Mouse (Mus musculus): ENCODE results near the gene Shisa2. TPM values are rescaled to one million over a fixed set of nuclear protein-coding genes. Genes with fewer than 3 reads are reported as not detected.

Gene Shisa2
- polyA plus RNA-seq, 1 experiment: 19.0 TPM

GRCm38 (mm10) chr14:59630096-59630495 is 5.0 kb downstream of the Shisa2 start:
- no peak for DNase-seq (ENCODE audit: low read depth)

GRCm38 (mm10) chr14:59632067-59632466 is 7.0 kb downstream of the Shisa2 start:
- no peak for DNase-seq (ENCODE audit: low read depth)

GRCm38 (mm10) chr14:59633295-59633898 is 8.3 kb downstream of the Shisa2 start:
- DNase-seq (ENCODE audit: low read depth): no peak

- no peak for DNase-seq (ENCODE audit: low read depth)
Measured at GRCm38 (mm10) chr14:59633988-59634387, 8.9 kb downstream of the Shisa2 start.

- no peak for DNase-seq (ENCODE audit: low read depth)
Measured at GRCm38 (mm10) chr14:59638906-59639703, 14.0 kb downstream of the Shisa2 start.

GRCm38 (mm10) chr14:59641856-59642255 is 16.7 kb downstream of the Shisa2 start:
- no peak for DNase-seq (ENCODE audit: low read depth)

GRCm38 (mm10) chr14:59643582-59643981 is 18.5 kb downstream of the Shisa2 start:
- DNase-seq (ENCODE audit: low read depth): no peak

GRCm38 (mm10) chr14:59644166-59644565 is 19.1 kb downstream of the Shisa2 start:
- no peak for DNase-seq (ENCODE audit: low read depth)

- DNase-seq (ENCODE audit: low read depth): no peak
Measured at GRCm38 (mm10) chr14:59644896-59645295, 19.8 kb downstream of the Shisa2 start.

GRCm38 (mm10) chr14:59646826-59647697 is 22.0 kb downstream of the Shisa2 start:
- no peak for DNase-seq (ENCODE audit: low read depth)

GRCm38 (mm10) chr14:59648611-59649010 is 23.5 kb downstream of the Shisa2 start:
- no peak for DNase-seq (ENCODE audit: low read depth)

- no peak for DNase-seq (ENCODE audit: low read depth)
Measured at GRCm38 (mm10) chr14:59649337-59649736, 24.2 kb downstream of the Shisa2 start.

GRCm38 (mm10) chr14:59656591-59656990 is 31.5 kb downstream of the Shisa2 start:
- no peak for DNase-seq (ENCODE audit: low read depth)

- DNase-seq (ENCODE audit: low read depth): no peak
Measured at GRCm38 (mm10) chr14:59657098-59657497, 32.0 kb downstream of the Shisa2 start.

- DNase-seq (ENCODE audit: low read depth): no peak
Measured at GRCm38 (mm10) chr14:59672893-59673515, 47.9 kb downstream of the Shisa2 start.

- no peak for DNase-seq (ENCODE audit: low read depth)
Measured at GRCm38 (mm10) chr14:59674556-59674955, 49.4 kb downstream of the Shisa2 start.

GRCm38 (mm10) chr14:59675330-59675729 is 50.2 kb downstream of the Shisa2 start:
- no peak for DNase-seq (ENCODE audit: low read depth)

GRCm38 (mm10) chr14:59677598-59678003 is 52.5 kb downstream of the Shisa2 start:
- DNase-seq (ENCODE audit: low read depth): no peak

Data from gonadal fat pad, adult 2 months (tissue).